Mouse (Mus musculus): ENCODE data around the gene Smok3b.

DNA sequence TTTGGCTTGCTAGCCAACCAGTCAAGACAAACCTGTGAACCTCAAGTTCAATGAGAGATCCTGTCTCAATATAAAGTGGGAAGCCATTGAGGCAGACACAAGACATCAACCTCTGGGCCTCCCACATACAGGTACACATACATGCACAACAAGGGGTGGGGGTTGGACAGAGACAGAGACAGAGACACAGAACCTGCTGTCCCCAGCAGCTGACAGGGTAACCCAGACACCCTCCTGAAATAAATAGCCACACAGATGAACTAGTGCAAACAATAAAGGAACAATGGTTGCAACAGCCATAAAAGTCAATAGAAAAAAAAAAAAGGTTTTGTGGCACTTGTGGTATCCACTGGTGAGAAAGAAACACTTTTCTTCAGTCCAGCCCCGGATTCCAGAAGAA lies 45.8 kb upstream of the Smok3b start:
- TF ChIP-seq CTCF (conservative IDR thresholded peaks at IDR 0.05; ENCODE audit: low read length): no peak
- TF ChIP-seq POU5F1 (IDR thresholded peaks at IDR 0.05; ENCODE audit: borderline replicate concordance, low read length): no peak
- TF ChIP-seq NANOG (IDR thresholded peaks at IDR 0.05; ENCODE audit: borderline replicate concordance, low read length): no peak
